Mouse (Mus musculus) CH12.LX (cell line): ENCODE results near the gene Aif1l.
A peak's percentile ranks its signal among the peaks of the same experiment; 100 is the strongest.

Source experiments
- CTCF ChIP-seq, 2 experiments: IDR thresholded peaks in 1 of 2; conservative IDR thresholded peaks in 1 of 2; 2 replicates each; pipeline ENCODE4 v1.5.1; 2011 to 2012; ENCODE audit warnings: low read depth in 2 of 2, low read length in 2 of 2, improper control_type of control experiment in 1 of 2, inconsistent platforms in 1 of 2, mild to moderate bottlenecking in 1 of 2, moderate library complexity in 1 of 2
- GABPA ChIP-seq: IDR thresholded peaks from 2 replicates; pipeline ENCODE4 v1.6.1; 2012; ENCODE audit warnings: low read depth, low read length, improper control_type of control experiment, inconsistent platforms; ENCODE audit not compliant: insufficient replicate concordance
- HCFC1 ChIP-seq: IDR thresholded peaks from 2 replicates; pipeline ENCODE4 v1.6.1; 2012; ENCODE audit warnings: low read depth, mild to moderate bottlenecking, inconsistent platforms, low read length, improper control_type of control experiment

GRCm38 (mm10) chr2:31962501-31963224 is 12.7 kb downstream of the Aif1l start:
- TF ChIP-seq CTCF (conservative IDR thresholded peaks at IDR 0.05 in 1 of 2, IDR thresholded peaks at IDR 0.05 in 1 of 2; ENCODE audit: low read depth in 2 of 2, low read length in 2 of 2) (0 out of 4 replicates have a peak, but pooled peaks of 1 of the 2 experiments have one; percentile 2), HCFC1 (no peak), GABPA (no peak)
